In the genomic region with DNA sequence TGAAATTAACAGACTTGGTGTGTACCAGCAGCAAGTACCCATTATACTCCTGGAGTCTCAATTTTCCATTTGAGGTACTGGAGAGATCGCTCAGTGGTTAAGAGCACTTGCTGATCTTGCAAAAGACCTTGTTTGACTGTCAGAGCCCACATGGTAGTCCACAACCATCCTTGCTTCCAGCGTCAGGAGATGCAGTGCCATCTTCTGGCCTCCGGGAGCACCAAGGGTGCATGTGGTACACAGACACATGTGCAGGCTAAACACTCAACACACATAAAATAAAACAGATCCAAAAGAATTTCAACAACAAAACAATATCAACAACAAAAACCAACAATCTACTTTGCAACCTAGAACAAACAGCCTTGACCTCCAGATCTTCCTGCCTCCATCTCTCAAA, we compare ENCODE assay signal across 17 mouse cellular contexts. TPM values are rescaled to one million over a fixed set of nuclear protein-coding genes. Genes with fewer than 3 reads are reported as not detected.
A peak's percentile ranks its signal among the peaks of the same experiment; 100 is the strongest.
DNase-seq lines count a peak whose midpoint lies in the region; ATAC-seq and TF ChIP-seq lines count a peak whose summit lies in the region.
"Had no signal": no experiment of that assay in that cellular context is flagged by ENCODE, and none has a peak within 500 bp of the region (broad histone marks: within the 10 kb centered on the region; RNA-seq: fewer than 3 reads in every experiment).

No protein-coding gene starts in this region.

- no peaks in the 10 kb centered on the region for H3K36me3 ChIP-seq in liver, embryonic 14.5 days (replicated peaks; ENCODE audit: control insufficient read depth, insufficient read depth, low read depth)
- no peaks in the 10 kb centered on the region for H3K36me3 ChIP-seq in CH12.LX (replicated peaks in 1 of 2; ENCODE audit: control insufficient read depth in 1 of 2, insufficient read depth in 1 of 2, low read length in 1 of 2)
- H3K36me3 ChIP-seq in hindbrain, embryonic 12.5 days, result peaks cover 7% of the 10 kb centered on the region
- H3K36me3 ChIP-seq: embryonic facial prominence, embryonic 13.5 days; heart, embryonic 12.5 days; kidney, embryonic 15.5 days had no signal

- peak; percentile 19 for TF ChIP-seq RAD21 in CH12.LX (IDR thresholded peaks at IDR 0.05; ENCODE audit: low read depth, low read length)

- TF ChIP-seq CTCF in liver, embryonic 14.5 days (IDR thresholded peaks at IDR 0.05; ENCODE audit: low read depth), result peak; percentile 44; the same call in 1 of the 2 replicates
- peak; percentile 16 to 46; a peak in 2 of 4 replicates for TF ChIP-seq CTCF in CH12.LX (conservative IDR thresholded peaks at IDR 0.05 in 1 of 2, IDR thresholded peaks at IDR 0.05 in 1 of 2; ENCODE audit: low read depth in 2 of 2, low read length in 2 of 2)

- dilution Hi-C loops in CH12.LX (cut with MboI; ENCODE audit: extremely low pct_ligation_motif_present, extremely low pct_unique_long_range_greater_than_20kb, low sequenced_read_pairs), result no loop called here

- no peak overlapping the region for H3K27ac ChIP-seq in liver, embryonic 14.5 days
- H3K27ac ChIP-seq in CH12.LX (ENCODE audit: insufficient read depth, low read depth), result no peak overlapping the region
- H3K27ac ChIP-seq in hindbrain, embryonic 12.5 days, result no peak overlapping the region
- H3K27ac ChIP-seq: embryonic facial prominence, embryonic 13.5 days; forebrain, embryonic 13.5 days; hindbrain, embryonic 13.5 days; kidney, embryonic 15.5 days had no signal

- no peak overlapping the region for H3K4me2 ChIP-seq in liver, embryonic 14.5 days (ENCODE audit: low read depth)
- no peak overlapping the region for H3K4me2 ChIP-seq in CH12.LX (ENCODE audit: insufficient read depth, low read depth, poor library complexity, severe bottlenecking)
- H3K4me2 ChIP-seq in hindbrain, embryonic 12.5 days (replicated peaks), result no peak overlapping the region
- H3K4me2 ChIP-seq: embryonic facial prominence, embryonic 13.5 days; forebrain, embryonic 13.5 days; heart, embryonic 12.5 days; hindbrain, embryonic 13.5 days; kidney, embryonic 15.5 days had no signal

- no peak for TF ChIP-seq EP300 in liver, embryonic 14.5 days (IDR thresholded peaks at IDR 0.05; ENCODE audit: low read depth)
- no peak for TF ChIP-seq EP300 in CH12.LX (IDR thresholded peaks at IDR 0.05; ENCODE audit: low read length)

- H3K9me3 ChIP-seq in liver, embryonic 14.5 days (ENCODE audit: control insufficient read depth, low read length), result no peaks in the 10 kb centered on the region
- H3K9me3 ChIP-seq in CH12.LX (replicated peaks; ENCODE audit: low read length), result no peaks in the 10 kb centered on the region
- no peaks in the 10 kb centered on the region for H3K9me3 ChIP-seq in hindbrain, embryonic 12.5 days (replicated peaks)
- H3K9me3 ChIP-seq: embryonic facial prominence, embryonic 13.5 days; forebrain, embryonic 13.5 days; heart, embryonic 12.5 days; hindbrain, embryonic 13.5 days; kidney, embryonic 15.5 days had no signal

- H3K9ac ChIP-seq in liver, embryonic 14.5 days (replicated peaks), result no peak overlapping the region
- H3K9ac ChIP-seq in CH12.LX (ENCODE audit: insufficient read depth, low read depth), result no peak overlapping the region
- no peak overlapping the region for H3K9ac ChIP-seq in hindbrain, embryonic 12.5 days
- H3K9ac ChIP-seq: embryonic facial prominence, embryonic 13.5 days; forebrain, embryonic 13.5 days; heart, embryonic 12.5 days; hindbrain, embryonic 13.5 days; kidney, embryonic 15.5 days had no signal

- no peaks in the 10 kb centered on the region for H3K27me3 ChIP-seq in liver, embryonic 14.5 days (ENCODE audit: control insufficient read depth, insufficient read depth, low read length)
- no peaks in the 10 kb centered on the region for H3K27me3 ChIP-seq in CH12.LX (replicated peaks)
- no peaks in the 10 kb centered on the region for H3K27me3 ChIP-seq in hindbrain, embryonic 12.5 days
- H3K27me3 ChIP-seq: embryonic facial prominence, embryonic 13.5 days; forebrain, embryonic 13.5 days; hindbrain, embryonic 13.5 days; kidney, embryonic 15.5 days had no signal

- peak; percentile 58; the same call in 1 of the 2 replicates for ATAC-seq in frontal cortex, adult (ENCODE audit: low TSS enrichment)
- no peak for ATAC-seq in liver, embryonic 14.5 days (ENCODE audit: insufficient read depth)
- no peak for ATAC-seq in hindbrain, embryonic 12.5 days (ENCODE audit: low FRiP score)
- ATAC-seq: forebrain, embryonic 13.5 days had no signal

- DNase-seq in frontal cortex, postnatal 14 days (ENCODE audit: low spot score in 2 of 2), result no peak
- no peak for DNase-seq in liver, embryonic 14.5 days (ENCODE audit: low read depth in 3 of 3, low spot score in 3 of 3)
- DNase-seq in liver (no peak), CH12.LX (ENCODE audit: extremely low read depth) (peak; percentile 29)
- peak; percentile 41 for DNase-seq in brain, adult 2 months (ENCODE audit: low read depth, low spot score)
- no peak for DNase-seq in layer of hippocampus, adult 11-12 months (ENCODE audit: low spot score)
- DNase-seq: cerebellum, adult 9-11 months; gastrocnemius, postnatal 14 days; layer of hippocampus, postnatal 36 days; right cerebral cortex, postnatal 14 days had no signal

- no peaks in the 10 kb centered on the region for H3K79me2 ChIP-seq in CH12.LX (replicated peaks; ENCODE audit: control insufficient read depth, extremely low read depth, insufficient read depth, poor library complexity, severe bottlenecking)

- 47% methylated on average over 3 of the region's 3 CpGs for WGBS in liver, embryonic 14.5 days (ENCODE audit: insufficient replicate concordance)
- WGBS in hindbrain, embryonic 12.5 days, result 66% methylated on average over 3 of the region's 3 CpGs

- H3K4me1 ChIP-seq in liver, embryonic 14.5 days (replicated peaks; ENCODE audit: control insufficient read depth in 2 of 2, insufficient read depth in 2 of 2, low read length in 1 of 2), result no peaks in the 10 kb centered on the region
- H3K4me1 ChIP-seq in CH12.LX (ENCODE audit: control insufficient read depth in 1 of 2, insufficient read depth in 2 of 2), result peaks cover 0 to 6% of the 10 kb centered on the region in 2 experiments; a peak in 1 of 4 replicates
- no peaks in the 10 kb centered on the region for H3K4me1 ChIP-seq in hindbrain, embryonic 12.5 days
- H3K4me1 ChIP-seq: embryonic facial prominence, embryonic 13.5 days; forebrain, embryonic 13.5 days; heart, embryonic 12.5 days; hindbrain, embryonic 13.5 days; kidney, embryonic 15.5 days had no signal

- in situ Hi-C loops in CH12.LX (cut with MboI; ENCODE audit: low pct_ligation_motif_present, low pct_unique_long_range_greater_than_20kb, low sequenced_read_pairs), result no loop called here

- TF ChIP-seq POLR2A in CH12.LX (IDR thresholded peaks at IDR 0.05; ENCODE audit: low read depth, low read length), result no peak

- no peak overlapping the region for H3K4me3 ChIP-seq in liver, embryonic 14.5 days (ENCODE audit: insufficient read depth in 1 of 2, low read depth in 2 of 2, low read length in 2 of 2)
- no peak overlapping the region for H3K4me3 ChIP-seq in CH12.LX (replicated peaks in 1 of 3; ENCODE audit: low read depth in 2 of 3, low read length in 2 of 3, poor library complexity in 1 of 3)
- H3K4me3 ChIP-seq in hindbrain, embryonic 12.5 days, result no peak overlapping the region
- H3K4me3 ChIP-seq: embryonic facial prominence, embryonic 13.5 days; forebrain, embryonic 13.5 days; heart, embryonic 12.5 days; hindbrain, embryonic 13.5 days; kidney, embryonic 15.5 days had no signal

TF ChIP-seq in CH12.LX, 34 proteins besides CTCF, POLR2A, EP300 and RAD21:
- TF ChIP-seq MAX (IDR thresholded peaks at IDR 0.05; ENCODE audit: low read length), result peak; percentile 33; the same call in 1 of the 2 replicates
- TF ChIP-seq GABPA (IDR thresholded peaks at IDR 0.05; ENCODE audit: insufficient replicate concordance, low read depth, low read length), result no peak
- TF ChIP-seq MYC (IDR thresholded peaks at IDR 0.05; ENCODE audit: low read depth, low read length), result peak; percentile 55; the same call in 1 of the 2 replicates
- peak; percentile 29; the same call in 1 of the 2 replicates for TF ChIP-seq SMC3 (IDR thresholded peaks at IDR 0.05; ENCODE audit: low read depth, low read length)

RNA-seq across cellular contexts. Expression of a gene that starts 14.6 kb away (rescaled TPM):
- polyA plus RNA-seq in liver, embryonic 14.5 days (2012; rRNA removed), result 0.03 and 0.04 TPM in 2 replicates
- not detected in 2 replicates for polyA plus RNA-seq in liver, embryonic 14.5 days (2014; fragmentation: Nextera tagmentation; extraction: Ambion mirVana)
- total RNA-seq in CH12.LX (2012; rRNA removed), result 0.04 TPM in 1 of 2 replicates, not detected in the other
- total RNA-seq in CH12.LX (2014; rRNA removed), result not detected in 2 replicates
- polyA plus RNA-seq in CH12.LX (2012; ENCODE audit: insufficient read length, low read depth), result not detected in 2 replicates
- polyA plus RNA-seq in hindbrain, embryonic 12.5 days (2016; fragmentation: Nextera tagmentation; extraction: Ambion mirVana), result 10.8 and 10.9 TPM in 2 replicates

RNA-seq across cellular contexts. Expression of a gene that starts 21.7 kb away (rescaled TPM):
- 7.7 and 9.4 TPM in 2 replicates for polyA plus RNA-seq in liver, embryonic 14.5 days (2012; rRNA removed)
- 14.4 and 15.0 TPM in 2 replicates for polyA plus RNA-seq in liver, embryonic 14.5 days (2014; fragmentation: Nextera tagmentation; extraction: Ambion mirVana)
- total RNA-seq in CH12.LX (2012; rRNA removed) (3.0 and 6.4 TPM in 2 replicates), CH12.LX (2014; rRNA removed) (1.8 and 2.4 TPM in 2 replicates)
- 3.9 and 4.7 TPM in 2 replicates for polyA plus RNA-seq in CH12.LX (2012; ENCODE audit: insufficient read length, low read depth)
- 0.20 and 1.1 TPM in 2 replicates for polyA plus RNA-seq in hindbrain, embryonic 12.5 days (2016; fragmentation: Nextera tagmentation; extraction: Ambion mirVana)
- total RNA-seq: layer of hippocampus, postnatal 36 days had no signal
- polyA plus RNA-seq: forebrain, embryonic 13.5 days; hindbrain, embryonic 13.5 days had no signal

Comparison
In these comparisons a context has a peak if more than half of its experiments do, and no peak if none do; other contexts are left out.
1. DNase-seq: peak in CH12.LX (single experiment) and brain, adult 2 months (single experiment); none in frontal cortex, postnatal 14 days (0 of 2), liver, embryonic 14.5 days (0 of 3), liver (single experiment) and layer of hippocampus, adult 11-12 months (single experiment).
2. RNA of a gene that starts 14.6 kb away (polyA plus RNA-seq): 10.8 to 10.9 TPM in hindbrain, embryonic 12.5 days; 0.03 to 0.04 TPM in liver, embryonic 14.5 days and not detected in CH12.LX; every median in the first group is over 10 times any median in the second.